Mouse (Mus musculus): Measurements from ENCODE around the gene Tprn. TPM values are rescaled to one million over a fixed set of nuclear protein-coding genes. Genes with fewer than 3 reads are reported as not detected.
A peak's percentile ranks its signal among the peaks of the same experiment; 100 is the strongest.

Tprn gene
- polyA plus RNA-seq, 1 experiment from 2014 or later: 5.3 TPM

DNA sequence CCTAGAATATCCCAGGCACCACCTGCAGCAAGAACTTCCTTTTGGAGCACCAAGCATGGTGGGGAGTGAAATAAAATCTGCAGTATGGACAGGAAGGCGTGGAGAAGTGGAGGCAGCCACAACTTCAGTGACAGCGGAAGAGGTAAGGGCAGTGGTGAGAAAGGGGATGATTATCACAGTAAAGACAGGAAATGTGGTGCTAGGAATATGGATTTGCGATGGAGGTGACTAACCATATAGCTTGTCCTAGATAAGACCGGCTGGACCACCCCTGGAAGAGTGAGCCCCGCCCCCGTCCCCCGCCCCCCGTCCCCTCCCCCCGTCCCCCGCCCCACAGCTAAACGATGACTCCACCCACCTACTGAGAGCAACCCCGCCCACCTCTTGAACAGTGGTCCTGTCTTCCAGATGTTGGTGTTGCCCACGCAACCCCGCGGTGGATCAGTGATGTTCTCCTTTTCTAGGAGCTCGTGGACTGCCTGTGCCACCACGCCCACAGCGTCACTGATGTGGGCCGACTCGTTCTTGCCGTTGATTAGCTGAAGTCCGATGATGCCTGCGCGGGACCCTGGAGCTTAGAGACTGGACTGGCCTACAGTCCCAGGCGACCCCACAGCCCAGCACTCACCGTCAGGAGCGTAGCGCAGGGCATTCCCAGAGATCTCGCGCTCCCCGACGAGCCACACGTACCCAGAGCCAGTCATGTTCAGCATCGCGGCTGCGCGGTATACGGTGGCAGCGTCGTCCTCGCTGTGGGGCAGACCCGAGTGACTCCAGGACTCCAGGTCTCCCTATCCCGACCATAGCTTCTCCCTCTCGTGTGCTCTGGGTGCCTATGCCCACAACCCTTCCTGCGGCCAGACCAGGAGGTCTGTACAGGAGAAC lies 42.5 kb downstream of the Tprn start:
- DNase-seq (ENCODE audit: low spot score) (peak; percentile 76), ATAC-seq (ENCODE audit: insufficient read depth, low FRiP score, low TSS enrichment) (peak; percentile 76)
- 3% methylated on average over 37 of the region's 45 CpGs for WGBS
- H3K9ac ChIP-seq (ENCODE audit: low read length): peak overlapping the region; percentile 35
- no peaks in the 10 kb centered on the region; the same call in 1 of the 2 replicates for H3K4me1 ChIP-seq (ENCODE audit: control insufficient read depth, insufficient read depth, low read length)
- H3K36me3 ChIP-seq (ENCODE audit: control insufficient read depth, insufficient read depth, low read length): no peaks in the 10 kb centered on the region
- H3K4me2 ChIP-seq (ENCODE audit: low read depth): peak overlapping the region; percentile 78
- no peaks in the 10 kb centered on the region for H3K9me3 ChIP-seq (ENCODE audit: control insufficient read depth, low read length)
- peaks cover 37% of the 10 kb centered on the region for H3K27me3 ChIP-seq (ENCODE audit: control insufficient read depth, insufficient read depth, low read length)
- H3K4me3 ChIP-seq (ENCODE audit: low read depth, low read length): peak overlapping the region; percentile 42
- H3K27ac ChIP-seq (ENCODE audit: low read depth, low read length): no peak overlapping the region

DNA sequence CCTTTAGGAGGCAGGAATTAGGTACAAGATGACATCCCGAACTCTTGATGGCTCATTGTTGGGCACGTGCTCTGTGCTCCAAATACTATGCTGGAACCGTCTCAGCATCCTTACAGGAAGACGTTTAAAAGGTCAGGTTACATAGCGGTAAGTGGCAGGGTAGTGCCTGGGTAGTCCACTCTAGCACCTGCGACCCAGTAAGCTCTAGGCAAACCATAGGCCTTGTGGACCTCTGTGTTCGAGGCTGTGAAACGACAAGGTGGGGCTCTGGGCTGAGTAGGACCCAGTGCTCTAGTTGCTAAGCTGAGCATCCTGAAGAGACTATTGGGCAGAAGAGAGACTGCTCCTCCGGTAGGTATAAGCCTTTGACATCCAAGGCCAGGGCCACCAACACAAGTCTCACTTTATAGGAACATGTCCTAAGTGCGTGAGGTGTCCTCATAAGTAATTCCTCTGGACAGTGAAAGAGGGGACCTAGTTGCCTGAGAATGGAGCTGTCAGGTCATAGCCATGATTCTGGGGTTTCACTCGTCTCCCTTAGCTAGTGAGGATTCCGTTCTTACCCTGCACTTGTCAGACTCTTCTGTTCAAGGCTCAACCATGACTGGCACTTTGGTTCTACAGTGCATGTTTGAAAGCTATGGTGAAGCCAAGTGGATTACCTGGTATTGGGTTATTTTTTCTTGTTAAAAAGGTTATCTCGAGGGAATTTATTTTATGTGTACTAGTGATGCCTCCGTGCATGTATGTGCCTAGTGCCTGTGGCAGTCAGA lies 43.4 kb downstream of the Tprn start:
- peak overlapping the region; percentile 35 for H3K9ac ChIP-seq (ENCODE audit: low read length)

DNA sequence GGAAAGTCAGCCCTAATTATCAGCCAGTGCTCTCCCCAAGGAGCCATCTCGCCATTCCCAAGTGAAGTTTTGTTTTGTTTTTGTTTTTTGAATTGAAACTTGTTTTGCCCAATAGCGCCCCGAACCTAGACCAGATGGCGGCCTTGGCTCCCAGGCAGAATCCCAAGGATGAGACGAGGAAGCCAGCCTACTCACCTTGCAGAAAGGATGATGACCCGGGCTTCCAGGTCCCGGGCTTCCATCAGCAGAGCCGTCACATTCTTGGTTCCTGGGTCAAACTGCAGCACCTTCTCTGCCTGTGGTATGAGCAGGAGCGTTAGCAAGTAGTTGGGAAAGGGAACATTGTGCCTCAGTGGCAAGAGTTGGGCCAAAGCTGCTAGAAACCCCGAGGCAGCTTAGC lies 47.8 kb downstream of the Tprn start:
- Histone ChIP-seq H3K27me3 (ENCODE audit: control insufficient read depth, insufficient read depth, low read length) (peaks cover 63% of the 10 kb centered on the region), H3K4me3 (ENCODE audit: low read depth, low read length) (no peak overlapping the region)
- 58% methylated on average over 10 of the region's 10 CpGs for WGBS

More for the DNA sequence above, 43.4 kb downstream of the Tprn start:
- Histone ChIP-seq H3K4me1 (ENCODE audit: control insufficient read depth, insufficient read depth, low read length) (no peaks in the 10 kb centered on the region; the same call in 1 of the 2 replicates), H3K4me3 (ENCODE audit: low read depth, low read length) (peak overlapping the region; percentile 42), H3K4me2 (ENCODE audit: low read depth) (peak overlapping the region; percentile 78), H3K9me3 (ENCODE audit: control insufficient read depth, low read length) (no peaks in the 10 kb centered on the region), H3K36me3 (ENCODE audit: control insufficient read depth, insufficient read depth, low read length) (no peaks in the 10 kb centered on the region), H3K27ac (ENCODE audit: low read depth, low read length) (no peak overlapping the region), H3K27me3 (ENCODE audit: control insufficient read depth, insufficient read depth, low read length) (peaks cover 45% of the 10 kb centered on the region)
- 46% methylated on average over 14 of the region's 14 CpGs for WGBS
- DNase-seq (ENCODE audit: low spot score) (peak; percentile 0), ATAC-seq (ENCODE audit: insufficient read depth, low FRiP score, low TSS enrichment) (no peak)

DNA sequence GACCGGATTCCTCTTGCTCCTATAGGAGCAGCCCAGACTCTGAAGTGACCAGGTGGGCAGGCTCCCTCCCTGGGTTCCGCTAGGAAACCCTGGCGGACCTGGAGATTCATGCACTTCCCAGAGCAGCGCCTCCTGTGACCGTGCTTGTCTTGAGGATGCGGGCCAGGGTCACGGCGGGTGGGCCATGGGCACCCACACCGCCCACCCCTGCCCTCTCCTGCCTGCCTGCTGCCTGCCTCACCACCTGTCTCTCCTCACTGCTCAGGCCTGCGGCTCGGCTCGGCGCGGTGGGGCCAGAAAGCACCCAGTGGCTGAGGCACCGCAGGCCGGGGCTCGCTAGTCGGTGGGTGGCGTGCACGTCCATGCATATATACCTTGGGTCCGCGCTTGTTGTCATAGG lies 48.6 kb downstream of the Tprn start:
- H3K4me1 ChIP-seq (ENCODE audit: control insufficient read depth, insufficient read depth, low read length): no peaks in the 10 kb centered on the region
- H3K4me2 ChIP-seq (ENCODE audit: low read depth): no peak overlapping the region
- peak; percentile 7 for DNase-seq (ENCODE audit: low spot score)
- H3K27me3 ChIP-seq (ENCODE audit: control insufficient read depth, insufficient read depth, low read length): peaks cover 58% of the 10 kb centered on the region
- ATAC-seq (ENCODE audit: insufficient read depth, low FRiP score, low TSS enrichment): no peak
- WGBS: 2% methylated on average over 22 of the region's 22 CpGs
- H3K4me3 ChIP-seq (ENCODE audit: low read depth, low read length): no peak overlapping the region
- no peak overlapping the region for H3K9ac ChIP-seq (ENCODE audit: low read length)
- no peaks in the 10 kb centered on the region for H3K36me3 ChIP-seq (ENCODE audit: control insufficient read depth, insufficient read depth, low read length)
- no peak overlapping the region for H3K27ac ChIP-seq (ENCODE audit: low read depth, low read length)
- no peaks in the 10 kb centered on the region for H3K9me3 ChIP-seq (ENCODE audit: control insufficient read depth, low read length)

More for the DNA sequence above, 47.8 kb downstream of the Tprn start:
- H3K9me3 ChIP-seq (ENCODE audit: control insufficient read depth, low read length): no peaks in the 10 kb centered on the region
- H3K27ac ChIP-seq (ENCODE audit: low read depth, low read length): no peak overlapping the region
- ATAC-seq (ENCODE audit: insufficient read depth, low FRiP score, low TSS enrichment) (no peak), DNase-seq (ENCODE audit: low spot score) (peak; percentile 4)
- H3K36me3 ChIP-seq (ENCODE audit: control insufficient read depth, insufficient read depth, low read length): no peaks in the 10 kb centered on the region
- no peak overlapping the region for H3K9ac ChIP-seq (ENCODE audit: low read length)
- H3K4me1 ChIP-seq (ENCODE audit: control insufficient read depth, insufficient read depth, low read length): no peaks in the 10 kb centered on the region; the same call in 1 of the 2 replicates
- no peak overlapping the region for H3K4me2 ChIP-seq (ENCODE audit: low read depth)

DNA sequence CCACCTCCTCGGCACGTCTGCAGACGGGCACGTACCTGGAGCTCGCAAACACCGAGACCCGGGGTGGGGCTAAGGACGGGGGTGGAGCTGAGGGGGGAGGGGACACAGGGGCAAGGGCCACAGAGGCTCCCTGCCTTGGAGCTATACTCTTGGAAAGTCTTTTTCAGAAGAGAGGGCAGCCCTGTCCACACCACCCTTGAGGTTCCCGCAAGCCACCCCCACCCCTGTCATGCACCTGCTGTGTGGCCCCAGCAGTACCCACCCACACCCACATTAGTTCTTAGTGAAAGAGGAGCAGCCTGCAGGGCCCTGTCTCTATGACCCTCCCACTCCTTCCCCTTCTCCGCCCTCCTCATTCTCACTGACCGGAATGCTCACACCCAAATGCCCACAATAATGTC lies 49.1 kb downstream of the Tprn start:
- no peak overlapping the region for H3K27ac ChIP-seq (ENCODE audit: low read depth, low read length)
- H3K9ac ChIP-seq (ENCODE audit: low read length): no peak overlapping the region
- H3K4me3 ChIP-seq (ENCODE audit: low read depth, low read length): no peak overlapping the region
- H3K4me2 ChIP-seq (ENCODE audit: low read depth): no peak overlapping the region
- H3K27me3 ChIP-seq (ENCODE audit: control insufficient read depth, insufficient read depth, low read length): peaks cover 58% of the 10 kb centered on the region
- no peaks in the 10 kb centered on the region for H3K9me3 ChIP-seq (ENCODE audit: control insufficient read depth, low read length)
- H3K4me1 ChIP-seq (ENCODE audit: control insufficient read depth, insufficient read depth, low read length): no peaks in the 10 kb centered on the region
- H3K36me3 ChIP-seq (ENCODE audit: control insufficient read depth, insufficient read depth, low read length): no peaks in the 10 kb centered on the region
- no peak for DNase-seq (ENCODE audit: low spot score)
- ATAC-seq (ENCODE audit: insufficient read depth, low FRiP score, low TSS enrichment): no peak
- WGBS: 2% methylated on average over 11 of the region's 11 CpGs

DNA sequence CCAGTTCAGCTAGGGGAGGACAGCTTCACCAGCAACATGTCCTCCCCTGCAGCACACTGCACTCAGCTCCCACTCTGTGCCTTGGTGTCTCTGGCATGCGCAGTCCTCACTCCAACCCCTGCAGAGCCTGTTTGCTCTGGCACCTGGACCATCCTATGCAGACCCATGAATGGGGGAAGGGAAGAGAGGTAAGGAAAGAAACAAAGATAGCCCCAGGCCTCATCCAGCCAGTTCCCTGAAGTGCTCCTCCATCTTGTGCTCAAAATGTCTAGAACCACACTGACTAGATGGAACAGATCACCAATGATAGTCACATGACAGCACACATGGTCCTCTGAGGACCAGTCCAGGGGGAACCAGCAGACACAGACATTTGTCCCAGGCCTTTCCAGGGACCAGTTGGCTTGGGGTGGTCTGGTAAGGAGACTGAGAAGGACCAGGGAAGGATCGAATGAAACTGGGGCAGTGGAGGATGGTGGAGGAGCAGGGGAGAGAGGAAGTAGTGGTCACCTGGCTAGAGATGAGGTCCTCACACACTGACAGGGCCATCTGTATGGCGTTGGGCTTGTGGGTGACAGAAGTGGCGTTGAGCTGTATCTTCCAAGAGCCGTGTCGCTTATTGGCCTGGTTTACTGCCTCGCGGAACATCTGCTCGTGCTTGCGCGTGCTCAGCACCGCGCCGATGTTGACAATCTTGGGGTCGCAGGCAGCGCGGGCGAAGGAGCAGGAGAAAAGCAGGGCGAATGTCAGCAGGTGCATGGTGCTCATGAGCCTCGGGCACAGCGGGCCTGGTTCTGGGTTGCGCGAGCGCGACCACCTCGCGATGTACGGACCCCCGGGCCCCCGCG lies 55.9 kb downstream of the Tprn start:
- Histone ChIP-seq H3K9me3 (ENCODE audit: control insufficient read depth, low read length) (no peaks in the 10 kb centered on the region), H3K27ac (ENCODE audit: low read depth, low read length) (no peak overlapping the region), H3K4me3 (ENCODE audit: low read depth, low read length) (peak overlapping the region; percentile 39), H3K27me3 (ENCODE audit: control insufficient read depth, insufficient read depth, low read length) (peaks cover 32% of the 10 kb centered on the region), H3K9ac (ENCODE audit: low read length) (peak overlapping the region; percentile 39; the same call in 1 of the 2 replicates), H3K4me1 (ENCODE audit: control insufficient read depth, insufficient read depth, low read length) (no peaks in the 10 kb centered on the region), H3K4me2 (ENCODE audit: low read depth) (peak overlapping the region; percentile 54), H3K36me3 (ENCODE audit: control insufficient read depth, insufficient read depth, low read length) (no peaks in the 10 kb centered on the region)
- DNase-seq (ENCODE audit: low spot score) (no peak), ATAC-seq (ENCODE audit: insufficient read depth, low FRiP score, low TSS enrichment) (no peak)
- WGBS: 3% methylated on average over 31 of the region's 31 CpGs

DNA sequence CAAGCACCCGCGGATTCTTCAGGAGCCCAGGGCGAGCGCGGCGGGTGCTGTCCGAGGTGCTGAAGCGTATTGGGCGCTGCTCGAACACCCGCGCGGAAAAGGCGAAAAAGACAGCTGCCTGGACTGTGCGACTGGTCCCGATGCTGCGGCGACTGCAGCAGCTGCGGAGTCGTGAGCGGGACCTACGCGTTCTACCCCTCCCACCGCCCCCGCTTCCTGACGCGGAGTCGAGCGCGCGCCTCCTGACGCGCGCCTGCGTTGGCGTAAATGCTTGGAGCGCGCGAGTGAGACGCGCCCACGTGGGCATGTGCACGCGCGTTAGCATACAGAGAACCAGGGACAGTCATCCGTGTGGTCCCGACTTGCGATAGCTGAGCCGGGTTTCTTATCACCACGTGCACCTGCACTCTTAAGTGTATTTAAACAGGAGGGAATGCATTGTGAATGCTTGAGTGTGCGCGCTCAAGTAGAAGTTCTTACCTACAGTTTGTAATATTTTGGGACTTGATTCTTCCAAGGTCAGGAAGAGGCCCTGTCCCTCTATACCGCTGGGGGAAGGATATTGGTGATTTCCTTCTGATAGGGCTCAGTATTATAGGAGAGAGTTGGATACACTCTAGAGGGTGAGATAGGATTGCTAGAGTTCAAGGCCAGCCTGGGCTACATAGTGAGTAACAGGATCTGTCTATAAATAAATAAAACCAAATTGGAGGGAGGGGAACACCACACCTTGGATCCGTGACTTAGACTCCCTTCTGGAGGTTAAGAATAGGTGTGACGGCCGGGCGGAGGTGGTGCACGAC lies 56.8 kb downstream of the Tprn start, which contains the start of gene Grin1:
Grin1 (minus strand) TSS at position 217 of the 803 bp plus-strand sequence.
- Histone ChIP-seq H3K4me1 (ENCODE audit: control insufficient read depth, insufficient read depth, low read length) (no peaks in the 10 kb centered on the region), H3K9me3 (ENCODE audit: control insufficient read depth, low read length) (no peaks in the 10 kb centered on the region), H3K9ac (ENCODE audit: low read length) (peak within 1 kb of the TSS; percentile 39; the same call in 1 of the 2 replicates), H3K4me2 (ENCODE audit: low read depth) (peak within 1 kb of the TSS; percentile 54), H3K27me3 (ENCODE audit: control insufficient read depth, insufficient read depth, low read length) (peaks cover 27% of the 10 kb centered on the region), H3K27ac (ENCODE audit: low read depth, low read length) (no peak within 1 kb of the TSS), H3K36me3 (ENCODE audit: control insufficient read depth, insufficient read depth, low read length) (no peaks in the 10 kb centered on the region), H3K4me3 (ENCODE audit: low read depth, low read length) (peak within 1 kb of the TSS; percentile 39)
- DNase-seq (ENCODE audit: low spot score): peak; percentile 72
- ATAC-seq (ENCODE audit: insufficient read depth, low FRiP score, low TSS enrichment): no peak
- WGBS: 11% methylated on average over 53 of the region's 58 CpGs
